Mouse (Mus musculus) lung, adult 2 months (tissue): Measurements from ENCODE around the gene Tlr9.

ENCODE experiments used
- CTCF ChIP-seq: fragments of 200-500 bp; IDR thresholded peaks from 2 replicates; pipeline ENCODE4 v1.5.1; 2011; ENCODE audit warnings: mild to moderate bottlenecking, low read length, control low read depth; ENCODE audit not compliant: insufficient read depth
- POLR2A ChIP-seq: fragments of 200-500 bp; IDR thresholded peaks from 2 replicates; pipeline ENCODE4 v1.6.1; 2011; ENCODE audit warnings: low read depth, mild to moderate bottlenecking, control low read depth, low read length, borderline replicate concordance; ENCODE audit errors: extremely low read depth

DNA sequence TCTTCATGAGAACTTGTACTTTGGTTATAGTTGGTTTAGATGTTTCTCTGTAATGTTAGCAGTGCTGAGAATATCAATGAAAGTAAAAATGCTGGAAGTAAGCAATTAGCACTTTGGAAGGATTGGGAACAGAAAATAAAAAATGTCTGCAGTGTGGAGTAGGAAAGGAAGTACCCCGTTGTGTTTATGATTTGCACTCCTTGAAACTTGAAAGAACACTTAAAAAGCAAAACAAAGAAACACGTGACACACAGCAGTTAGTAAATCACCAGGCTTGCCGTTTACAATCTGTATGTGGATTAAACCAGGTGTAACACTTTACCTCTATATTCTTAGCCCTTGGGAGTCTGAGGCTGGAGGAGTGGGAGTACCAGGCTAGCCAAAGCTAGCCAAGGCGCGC lies 45.6 kb upstream of the Tlr9 start:
- TF ChIP-seq CTCF (no peak), POLR2A (no peak)
